Mouse (Mus musculus): ENCODE measurements around the gene Dnase1. TPM values are rescaled to one million over a fixed set of nuclear protein-coding genes. Genes with fewer than 3 reads are reported as not detected.
"Not testable (repeated sequence)": the region's sequence is repeated elsewhere in the genome, so short reads cannot be mapped to it uniquely, and the experiment has no call there.

Gene Dnase1
- total RNA-seq, 4 experiments from 2014 or later, result not detected

GRCm38 (mm10) chr16:4045524-4045923 is 8.8 kb downstream of the Dnase1 start:
- no peak for DNase-seq

- no peak for DNase-seq
Measured at GRCm38 (mm10) chr16:4052601-4053000, 15.9 kb downstream of the Dnase1 start.

DNA sequence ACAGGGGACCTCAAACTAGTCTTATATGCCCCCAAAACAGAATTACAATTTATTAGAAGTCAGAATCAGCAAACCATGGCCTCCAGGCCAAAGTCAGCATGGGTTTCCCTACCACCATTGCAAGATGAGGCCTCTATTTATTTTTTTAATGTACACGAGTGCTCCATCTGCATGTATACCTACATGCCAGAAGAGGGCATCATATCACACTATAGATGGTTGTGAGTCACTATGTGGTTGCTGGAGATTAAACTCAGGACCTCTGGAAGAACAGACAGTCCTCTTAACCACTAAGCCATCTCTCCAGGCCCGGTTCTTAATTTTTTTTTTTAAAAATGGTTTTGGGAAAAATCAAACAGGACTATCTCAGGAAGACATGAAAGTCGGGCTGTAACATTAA is 17.1 kb downstream of the Dnase1 start:
- no peak for DNase-seq

DNA sequence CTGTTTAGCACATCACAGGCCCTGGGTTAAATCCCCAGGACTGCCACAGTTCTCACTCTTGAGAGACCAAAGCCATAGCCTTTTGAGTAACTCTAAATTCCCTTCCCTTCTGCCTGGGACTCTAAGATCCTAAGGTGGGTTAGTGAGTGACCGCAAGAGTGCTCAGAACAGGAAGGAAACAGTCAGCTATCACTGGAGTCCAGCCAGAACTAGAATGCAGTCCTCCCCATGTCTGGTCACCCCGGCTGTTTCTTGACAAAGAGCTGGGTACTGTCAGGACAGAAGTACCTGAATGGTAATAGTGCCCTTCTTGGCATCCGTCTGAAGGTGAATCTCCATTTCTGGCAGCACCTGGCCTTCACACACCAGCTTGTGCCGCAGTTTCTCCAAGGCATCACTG is 28.2 kb downstream of the Dnase1 start:
- DNase-seq, result no peak

DNA sequence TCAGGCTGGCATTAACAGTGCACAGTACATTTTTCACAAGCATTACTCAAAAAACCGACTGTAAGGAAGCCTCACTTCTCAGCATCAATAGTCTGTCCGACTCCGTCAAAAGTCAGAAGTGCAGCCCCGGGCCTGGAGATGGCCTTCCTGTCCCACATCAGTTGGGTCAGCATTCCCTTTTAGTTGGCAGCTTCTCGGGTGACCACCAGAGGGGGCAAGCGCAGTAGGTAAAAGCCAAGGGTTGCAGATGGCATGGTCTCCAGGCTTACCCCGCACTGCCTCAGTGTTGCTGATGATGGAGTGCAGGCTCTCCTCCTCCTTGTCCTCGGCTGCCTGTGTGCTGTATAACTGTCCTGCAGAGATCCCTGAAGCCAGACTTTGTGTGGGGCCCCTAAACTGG is 31.8 kb downstream of the Dnase1 start:
- no peak for DNase-seq

GRCm38 (mm10) chr16:4074297-4074696 is 37.6 kb downstream of the Dnase1 start:
- no peak for DNase-seq

DNA sequence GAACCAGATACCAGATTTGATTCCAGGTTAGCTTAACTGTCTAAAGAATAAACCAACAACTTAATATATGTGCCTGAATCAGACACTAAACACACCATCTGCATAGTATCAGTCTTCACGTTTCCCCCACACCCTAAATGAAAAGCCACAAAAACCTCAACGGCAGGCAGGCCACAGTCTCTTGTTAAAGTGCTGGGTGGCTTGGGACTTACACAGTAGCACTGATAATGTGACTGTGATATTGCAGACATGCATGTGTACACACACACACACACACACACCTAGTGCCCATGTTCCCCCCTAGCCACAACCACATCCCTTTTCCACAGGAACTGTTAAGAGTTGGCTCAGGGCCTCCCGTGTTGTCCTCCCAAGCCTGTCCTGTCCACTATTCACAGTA is 38.1 kb downstream of the Dnase1 start:
- no peak for DNase-seq

GRCm38 (mm10) chr16:4077384-4078061 is 40.8 kb downstream of the Dnase1 start, which contains the start of gene Trap1:
Gene Trap1 (minus strand): TSS chr16:4077827.
- peak; percentile 90 for DNase-seq

- DNase-seq, result not testable (repeated sequence)
Measured at GRCm38 (mm10) chr16:4078302-4078701, 41.6 kb downstream of the Dnase1 start.

GRCm38 (mm10) chr16:4079656-4080055 is 42.9 kb downstream of the Dnase1 start:
- DNase-seq, result no peak

DNA sequence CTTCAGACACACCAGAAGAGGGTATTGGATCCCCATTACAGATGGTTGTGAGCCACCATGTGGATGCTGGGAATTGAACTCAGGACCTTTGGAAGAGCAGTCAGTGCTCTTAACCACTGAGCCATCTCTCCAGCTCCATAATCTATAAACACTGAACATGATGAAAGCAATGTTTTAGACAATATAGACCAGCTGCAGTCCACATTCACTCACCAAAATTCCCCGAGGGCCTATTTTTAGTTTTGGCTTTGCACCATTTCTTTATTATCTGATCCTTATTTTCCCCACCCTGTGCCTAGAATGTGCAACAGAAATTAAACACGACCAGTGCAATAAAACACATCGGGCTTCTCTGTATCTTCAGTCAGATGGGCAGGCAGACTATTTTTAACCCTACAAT is 43.7 kb downstream of the Dnase1 start:
- not testable (repeated sequence) for DNase-seq

DNA sequence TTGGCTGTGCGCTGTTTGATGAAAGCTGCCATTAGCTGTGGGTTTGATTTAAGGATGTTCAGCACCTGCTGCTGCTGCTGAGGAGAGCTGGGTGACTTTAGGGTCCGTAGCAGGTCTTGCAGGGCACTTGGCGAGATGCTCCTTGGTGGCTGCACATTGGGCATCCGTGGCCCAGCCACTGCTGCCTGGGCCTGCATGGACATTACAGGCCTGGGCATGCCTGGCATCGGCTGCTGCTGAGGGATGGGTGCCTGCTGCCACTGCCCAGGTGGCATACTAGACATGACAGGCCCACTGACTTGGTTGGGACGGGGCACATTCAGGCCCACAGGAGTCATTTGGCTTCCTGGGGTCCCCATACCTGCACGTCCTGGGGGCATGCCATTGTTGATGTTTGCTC is 48.3 kb downstream of the Dnase1 start:
- no peak for DNase-seq

DNA sequence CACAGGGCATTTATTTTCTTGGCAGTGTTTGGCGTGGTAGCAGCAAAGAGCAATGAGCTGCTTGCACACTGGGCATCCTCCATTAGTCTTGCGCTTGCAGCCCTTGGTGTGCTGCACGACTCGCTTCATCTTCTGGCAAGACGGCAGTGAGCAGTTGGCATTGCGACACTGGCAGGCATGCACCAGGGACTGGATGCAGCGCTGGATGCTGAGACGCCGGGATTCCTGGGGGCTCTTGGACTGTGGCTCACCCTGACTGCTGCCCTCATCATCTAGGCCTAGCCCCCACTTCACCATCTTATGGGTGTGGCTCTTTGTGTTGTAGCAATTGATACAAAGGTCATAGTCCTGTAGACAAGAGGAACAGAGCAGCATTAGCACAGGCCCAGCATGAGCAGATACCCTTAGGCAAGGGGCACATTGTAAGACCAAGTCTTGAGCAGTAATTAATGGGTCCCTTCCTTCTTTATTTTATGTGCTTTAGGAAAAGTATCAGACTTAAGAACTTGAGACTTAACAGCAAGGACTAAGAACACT is 49.2 kb downstream of the Dnase1 start:
- no peak for DNase-seq

DNA sequence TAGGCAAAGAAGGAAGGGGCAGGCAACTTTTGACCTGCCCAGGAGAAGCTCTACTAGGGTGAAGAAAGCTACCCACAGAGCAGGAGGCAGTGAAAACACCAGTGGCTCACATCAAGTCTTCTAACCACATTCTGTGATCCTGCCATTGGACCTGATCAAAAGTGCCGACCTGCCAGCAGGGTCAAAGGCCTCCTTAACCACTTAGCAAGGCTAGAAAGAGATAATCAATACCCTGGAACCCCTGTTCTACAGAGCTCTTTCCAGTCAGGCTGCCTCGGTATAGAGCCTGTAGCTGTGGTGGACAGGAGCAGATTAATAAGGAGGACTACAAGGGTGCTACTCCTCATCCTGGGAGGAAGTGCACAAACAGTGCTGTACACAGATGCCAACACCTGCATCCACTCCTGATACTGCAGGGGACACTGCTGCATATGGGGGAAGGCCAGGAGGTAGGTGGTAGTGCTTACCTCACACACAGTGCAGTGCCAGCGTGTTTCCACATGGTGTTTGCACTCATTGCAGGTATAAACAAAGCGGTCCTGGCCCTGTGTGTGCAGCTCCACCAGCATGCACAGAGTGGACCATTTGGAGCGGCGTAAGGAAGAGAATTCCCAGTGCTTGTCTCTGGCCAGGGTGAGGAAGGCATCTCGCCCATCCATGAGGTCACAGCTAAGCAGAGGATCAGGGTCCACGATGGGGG is 50.6 kb downstream of the Dnase1 start:
- no peak for DNase-seq

Small RNA genes lying within 50 kb of the gene (microRNA-seq; reads per million reads assigned to microRNA genes)
- gene Gm23413, result 0 reads per million in 2 experiments

Other genes starting within 250 kb of the Dnase1 start
- gene Olfr15, start 206.1 kb upstream of the Dnase1 start, total RNA-seq (2022), result not detected
- 10 to 100 TPM in 2 of 4 experiments, 1 to 10 TPM in 2; 6.2 to 22.0 (median 13.8) TPM for gene Zfp174, start 189.7 kb upstream of the Dnase1 start, total RNA-seq (2022)
- gene Naa60, start 164.6 kb upstream of the Dnase1 start, total RNA-seq (2022), result 100 to 1,000 TPM in 3 of 4 experiments, 10 to 100 TPM in 1; 96.5 to 162 (median 105) TPM
- gene Zfp597, start 152.4 kb upstream of the Dnase1 start, total RNA-seq (2022), result 10 to 100 TPM; 18.9 to 25.4 (median 21.3) TPM
- gene Gm20695, start 152.3 kb upstream of the Dnase1 start, total RNA-seq (2022), result 1 to 10 TPM; 1.6 to 2.2 (median 2.1) TPM
- gene 1700037C18Rik, start 128.3 kb upstream of the Dnase1 start, total RNA-seq (2022), result 1 to 10 TPM; 3.6 to 9.3 (median 5.5) TPM
- gene Cluap1, start 128.1 kb upstream of the Dnase1 start, total RNA-seq (2022), result 10 to 100 TPM; 20.5 to 26.2 (median 22.8) TPM
- gene Nlrc3, start 60.3 kb upstream of the Dnase1 start, total RNA-seq (2022), result 1 to 10 TPM; 3.0 to 6.3 (median 3.8) TPM
- gene Slx4, start 33.2 kb upstream of the Dnase1 start, total RNA-seq (2022), result 10 to 100 TPM; 22.0 to 41.0 (median 29.6) TPM
- 100 to 1,000 TPM; 151 to 221 (median 194) TPM for gene Trap1, start 40.9 kb downstream of the Dnase1 start, total RNA-seq (2022)
- 10 to 100 TPM; 47.8 to 76.1 (median 57.0) TPM for gene Crebbp, start 177.1 kb downstream of the Dnase1 start, total RNA-seq (2022)